Mouse (Mus musculus): Measurements from ENCODE around the gene Cntln.

Gene Cntln

GRCm38 (mm10) chr4:85059598-85059997, 175.5 kb downstream of the Cntln start:
- no peak for DNase-seq

- DNase-seq = no peak
These were observed 177.6 kb downstream of the Cntln start for GRCm38 (mm10) chr4:85061676-85062075.

- no peak for DNase-seq
These were observed 211.9 kb downstream of the Cntln start for GRCm38 (mm10) chr4:85096033-85096432.

- peak; percentile 6 for DNase-seq
These were observed 212.6 kb downstream of the Cntln start for GRCm38 (mm10) chr4:85096682-85097081.

GRCm38 (mm10) chr4:85102168-85102567, 218.1 kb downstream of the Cntln start:
- DNase-seq = no peak

GRCm38 (mm10) chr4:85106416-85106815, 222.3 kb downstream of the Cntln start:
- DNase-seq = no peak

- no peak for DNase-seq
These were observed 222.9 kb downstream of the Cntln start for GRCm38 (mm10) chr4:85106961-85107360.

- DNase-seq = no peak
These were observed 236.2 kb downstream of the Cntln start for GRCm38 (mm10) chr4:85120271-85120670.

- no peak for DNase-seq
These were observed 265.6 kb downstream of the Cntln start for GRCm38 (mm10) chr4:85149726-85150125.

- DNase-seq = no peak
These were observed 267.8 kb downstream of the Cntln start for GRCm38 (mm10) chr4:85151881-85152280.

GRCm38 (mm10) chr4:85154361-85154760, 270.3 kb downstream of the Cntln start:
- no peak for DNase-seq

GRCm38 (mm10) chr4:85161156-85161555, 277.0 kb downstream of the Cntln start:
- no peak for DNase-seq

GRCm38 (mm10) chr4:85162468-85163312, 278.6 kb downstream of the Cntln start:
- DNase-seq = peak; percentile 70

- peak; percentile 94 for DNase-seq
These were observed 279.2 kb downstream of the Cntln start for GRCm38 (mm10) chr4:85163313-85163615.

- peak; percentile 87 for DNase-seq
These were observed 283.9 kb downstream of the Cntln start for GRCm38 (mm10) chr4:85168001-85168400.

- DNase-seq = no peak
These were observed 291.4 kb downstream of the Cntln start for GRCm38 (mm10) chr4:85175466-85175865.

GRCm38 (mm10) chr4:85178394-85179051, 294.4 kb downstream of the Cntln start:
- no peak for DNase-seq

Data from cerebellum, adult 11-12 months (tissue).